Mouse (Mus musculus) stomach, postnatal 0 days (tissue): ENCODE measurements at regions not wholly inside any gene's neighbourhood (a gene's known extent, or its start where the extent isn't known, plus 50 kb on each side); places are given as distances from the start of the nearest gene placed in this dataset.

ENCODE experiments used
- CTCF ChIP-seq: IDR thresholded peaks from 2 replicates; pipeline ENCODE4 v1.5.1; 2016; ENCODE audit warnings: antibody characterized with exemption, low read depth, mild to moderate bottlenecking, moderate library complexity
- EP300 ChIP-seq: optimal IDR thresholded peaks from 2 replicates; pipeline ENCODE3; 2016; ENCODE audit warnings: antibody characterized with exemption

DNA sequence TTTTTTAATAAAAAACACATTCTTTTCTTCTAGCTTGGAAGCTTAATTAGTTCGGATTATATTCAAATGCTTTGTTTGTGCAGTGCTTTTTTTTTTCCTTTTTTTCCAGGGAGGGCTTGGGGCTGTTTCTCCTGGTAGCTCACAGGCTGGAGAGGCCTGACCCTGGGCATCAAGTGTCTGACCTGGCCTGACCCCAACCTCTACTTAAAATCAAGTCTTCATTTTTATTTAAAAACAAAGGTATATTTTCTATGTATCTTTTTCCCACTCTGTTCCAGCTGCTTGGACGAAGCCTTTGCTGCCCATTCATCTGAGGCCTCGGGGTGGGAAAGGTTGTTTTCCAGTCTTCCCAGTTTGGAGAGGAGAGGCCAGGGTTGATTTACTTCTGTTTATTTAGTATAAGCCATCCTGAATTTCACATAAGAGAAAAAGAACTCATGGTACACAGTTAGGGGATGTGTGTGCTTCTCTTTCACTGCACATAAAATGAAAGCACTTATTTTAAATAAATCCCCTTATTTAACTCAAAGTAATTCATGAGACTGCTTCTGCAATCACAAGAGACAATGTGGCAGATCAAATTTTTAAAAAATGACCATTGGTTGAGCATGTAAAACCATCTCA is 539.1 kb downstream of the Ptprc start:
- no peak for TF ChIP-seq CTCF
- no peak for TF ChIP-seq EP300
